Mouse (Mus musculus): ENCODE measurements around the gene Foxd1. TPM values are rescaled to one million over a fixed set of nuclear protein-coding genes. Genes with fewer than 3 reads are reported as not detected.

Foxd1 gene
- polyA plus RNA-seq, 1 experiment from 2014 or later: not detected

- DNase-seq (peak; percentile 34), ATAC-seq (ENCODE audit: insufficient read depth) (no peak)
- no peak overlapping the region for H3K27ac ChIP-seq (ENCODE audit: low read depth)
- H3K4me2 ChIP-seq: no peak overlapping the region
- TF ChIP-seq CTCF (IDR thresholded peaks at IDR 0.05; ENCODE audit: low read depth): peak; percentile 40; the same call in 1 of the 2 replicates
- H3K9ac ChIP-seq: no peak overlapping the region
- H3K36me3 ChIP-seq (ENCODE audit: insufficient read depth): no peaks in the 10 kb centered on the region
- H3K27me3 ChIP-seq (ENCODE audit: insufficient read depth, low read length): no peaks in the 10 kb centered on the region
- no peaks in the 10 kb centered on the region for H3K9me3 ChIP-seq (ENCODE audit: low read depth, low read length)
- WGBS: 62% methylated on average over 2 of the region's 2 CpGs
- H3K4me3 ChIP-seq (ENCODE audit: low read depth, low read length): no peak overlapping the region
- H3K4me1 ChIP-seq (ENCODE audit: insufficient read depth): no peaks in the 10 kb centered on the region
Observed at GRCm38 (mm10) chr13:98332106-98332505, 21.9 kb upstream of the Foxd1 start.

GRCm38 (mm10) chr13:98336205-98336604 is 17.8 kb upstream of the Foxd1 start:
- Histone ChIP-seq H3K9me3 (ENCODE audit: low read depth, low read length) (no peaks in the 10 kb centered on the region), H3K36me3 (ENCODE audit: insufficient read depth) (no peaks in the 10 kb centered on the region), H3K27me3 (ENCODE audit: insufficient read depth, low read length) (no peaks in the 10 kb centered on the region), H3K27ac (ENCODE audit: low read depth) (no peak overlapping the region), H3K4me2 (no peak overlapping the region), H3K4me3 (ENCODE audit: low read depth, low read length) (no peak overlapping the region), H3K9ac (no peak overlapping the region), H3K4me1 (ENCODE audit: insufficient read depth) (no peaks in the 10 kb centered on the region)
- DNase-seq (no peak), ATAC-seq (ENCODE audit: insufficient read depth) (no peak)
- WGBS: 85% methylated on average over 1 of the region's 1 CpGs
- TF ChIP-seq CTCF (IDR thresholded peaks at IDR 0.05; ENCODE audit: low read depth): no peak

- H3K4me1 ChIP-seq (ENCODE audit: insufficient read depth): no peaks in the 10 kb centered on the region
- DNase-seq: no peak
- H3K9me3 ChIP-seq (ENCODE audit: low read depth, low read length): no peaks in the 10 kb centered on the region
- no peak overlapping the region for H3K27ac ChIP-seq (ENCODE audit: low read depth)
- H3K36me3 ChIP-seq (ENCODE audit: insufficient read depth): no peaks in the 10 kb centered on the region
- no peak overlapping the region for H3K4me2 ChIP-seq
- no peaks in the 10 kb centered on the region for H3K27me3 ChIP-seq (ENCODE audit: insufficient read depth, low read length)
- H3K9ac ChIP-seq: no peak overlapping the region
- 71% methylated on average over 5 of the region's 5 CpGs for WGBS
- ATAC-seq (ENCODE audit: insufficient read depth): no peak
- no peak overlapping the region for H3K4me3 ChIP-seq (ENCODE audit: low read depth, low read length)
- no peak for TF ChIP-seq CTCF (IDR thresholded peaks at IDR 0.05; ENCODE audit: low read depth)
Observed at GRCm38 (mm10) chr13:98340506-98340905, 13.5 kb upstream of the Foxd1 start.

- H3K36me3 ChIP-seq (ENCODE audit: insufficient read depth): no peaks in the 10 kb centered on the region
- no peak for TF ChIP-seq CTCF (IDR thresholded peaks at IDR 0.05; ENCODE audit: low read depth)
- peaks cover 42% of the 10 kb centered on the region for H3K27me3 ChIP-seq (ENCODE audit: insufficient read depth, low read length)
- WGBS: 75% methylated on average over 4 of the region's 4 CpGs
- H3K4me3 ChIP-seq (ENCODE audit: low read depth, low read length): no peak overlapping the region
- no peak overlapping the region for H3K4me2 ChIP-seq
- ATAC-seq (ENCODE audit: insufficient read depth): no peak
- H3K9ac ChIP-seq: no peak overlapping the region
- no peak overlapping the region for H3K27ac ChIP-seq (ENCODE audit: low read depth)
- no peak for DNase-seq
- no peaks in the 10 kb centered on the region for H3K9me3 ChIP-seq (ENCODE audit: low read depth, low read length)
- H3K4me1 ChIP-seq (ENCODE audit: insufficient read depth): peaks cover 3% of the 10 kb centered on the region; the same call in 1 of the 2 replicates
Observed at GRCm38 (mm10) chr13:98349491-98349890, 4.6 kb upstream of the Foxd1 start.

- Histone ChIP-seq H3K9ac (no peak overlapping the region), H3K4me3 (ENCODE audit: low read depth, low read length) (no peak overlapping the region), H3K4me1 (ENCODE audit: insufficient read depth) (peaks cover 3% of the 10 kb centered on the region; the same call in 1 of the 2 replicates), H3K36me3 (ENCODE audit: insufficient read depth) (no peaks in the 10 kb centered on the region), H3K27ac (ENCODE audit: low read depth) (no peak overlapping the region), H3K9me3 (ENCODE audit: low read depth, low read length) (no peaks in the 10 kb centered on the region), H3K27me3 (ENCODE audit: insufficient read depth, low read length) (peaks cover 60% of the 10 kb centered on the region), H3K4me2 (no peak overlapping the region)
- ATAC-seq (ENCODE audit: insufficient read depth): no peak
- TF ChIP-seq CTCF (IDR thresholded peaks at IDR 0.05; ENCODE audit: low read depth): peak; percentile 67
- peak; percentile 58 for DNase-seq
- WGBS: 19% methylated on average over 8 of the region's 8 CpGs
Observed at GRCm38 (mm10) chr13:98351527-98351926, 2.5 kb upstream of the Foxd1 start.

- ATAC-seq (ENCODE audit: insufficient read depth): no peak
- no peak overlapping the region for H3K4me2 ChIP-seq
- no peaks in the 10 kb centered on the region for H3K36me3 ChIP-seq (ENCODE audit: insufficient read depth)
- no peak overlapping the region for H3K27ac ChIP-seq (ENCODE audit: low read depth)
- no peak overlapping the region for H3K9ac ChIP-seq
- no peak overlapping the region for H3K4me3 ChIP-seq (ENCODE audit: low read depth, low read length)
- no peak for DNase-seq
- TF ChIP-seq CTCF (IDR thresholded peaks at IDR 0.05; ENCODE audit: low read depth): no peak
- no peaks in the 10 kb centered on the region for H3K9me3 ChIP-seq (ENCODE audit: low read depth, low read length)
- WGBS: 13% methylated on average over 14 of the region's 14 CpGs
- peaks cover 70% of the 10 kb centered on the region for H3K27me3 ChIP-seq (ENCODE audit: insufficient read depth, low read length)
- H3K4me1 ChIP-seq (ENCODE audit: insufficient read depth): peaks cover 3% of the 10 kb centered on the region; the same call in 1 of the 2 replicates
Observed at GRCm38 (mm10) chr13:98352381-98352975, 1.6 kb upstream of the Foxd1 start.

GRCm38 (mm10) chr13:98353709-98354089 is 343 bp upstream of the Foxd1 start:
- TF ChIP-seq CTCF (IDR thresholded peaks at IDR 0.05; ENCODE audit: low read depth): no peak
- peak overlapping the region; percentile 84 for H3K4me2 ChIP-seq
- DNase-seq (no peak), ATAC-seq (ENCODE audit: insufficient read depth) (peak; percentile 17; the same call in 1 of the 2 replicates)
- WGBS: under 1% methylated on average over 13 of the region's 13 CpGs
- peaks cover 82% of the 10 kb centered on the region for H3K27me3 ChIP-seq (ENCODE audit: insufficient read depth, low read length)
- peaks cover 3% of the 10 kb centered on the region; the same call in 1 of the 2 replicates for H3K4me1 ChIP-seq (ENCODE audit: insufficient read depth)
- no peak overlapping the region for H3K9ac ChIP-seq
- no peak overlapping the region for H3K27ac ChIP-seq (ENCODE audit: low read depth)
- peak overlapping the region; percentile 46 for H3K4me3 ChIP-seq (ENCODE audit: low read depth, low read length)
- H3K9me3 ChIP-seq (ENCODE audit: low read depth, low read length): no peaks in the 10 kb centered on the region
- H3K36me3 ChIP-seq (ENCODE audit: insufficient read depth): no peaks in the 10 kb centered on the region
